Mouse (Mus musculus) lung, adult 2 months (tissue): ENCODE measurements around the gene Cd7.

ENCODE experiments used
- CTCF ChIP-seq: fragments of 200-500 bp; IDR thresholded peaks from 2 replicates; pipeline ENCODE4 v1.5.1; 2011; ENCODE audit warnings: mild to moderate bottlenecking, low read length, control low read depth; ENCODE audit not compliant: insufficient read depth
- POLR2A ChIP-seq: fragments of 200-500 bp; IDR thresholded peaks from 2 replicates; pipeline ENCODE4 v1.6.1; 2011; ENCODE audit warnings: low read depth, mild to moderate bottlenecking, control low read depth, low read length, borderline replicate concordance; ENCODE audit errors: extremely low read depth

DNA sequence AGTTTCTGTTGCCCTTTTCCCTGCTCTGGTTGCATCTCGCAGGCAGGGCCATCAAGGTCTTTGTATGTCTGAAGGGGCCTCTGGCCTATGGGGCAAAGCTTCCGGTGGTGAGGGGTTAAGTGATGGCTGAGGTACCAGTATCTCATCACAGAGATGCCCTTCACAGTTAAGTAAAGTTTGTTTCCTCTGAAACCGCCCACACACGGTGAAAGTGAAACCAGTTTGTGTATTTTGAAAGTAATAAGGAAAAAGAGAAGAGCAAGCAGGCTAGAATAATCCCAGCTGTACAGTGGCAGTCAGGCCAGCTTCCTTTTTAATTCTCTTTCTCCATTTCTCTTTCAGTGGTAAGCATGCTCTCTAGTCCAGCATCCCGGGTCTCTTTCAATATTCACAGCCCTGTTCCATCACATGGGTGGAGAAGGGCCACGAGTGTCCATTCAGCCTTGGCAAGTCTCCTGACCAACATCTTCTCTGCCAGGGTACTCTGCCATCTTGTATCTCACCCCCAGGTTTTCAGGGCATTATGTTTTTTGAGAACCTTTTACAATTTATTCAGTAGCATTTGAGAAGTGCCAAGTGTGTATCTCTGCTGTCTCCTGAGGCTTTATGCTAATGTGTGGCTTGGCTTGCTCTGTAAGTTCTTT lies 43.8 kb upstream of the Cd7 start:
- TF ChIP-seq POLR2A (no peak), CTCF (no peak)
